Mouse (Mus musculus) liver, postnatal 0 days (tissue): Measurements from ENCODE around the gene Wars.

ENCODE experiments used
- CTCF ChIP-seq: sonication (generic); IDR thresholded peaks from 2 replicates; pipeline ENCODE4 v1.5.1; 2016; ENCODE audit warnings: antibody characterized with exemption, low read depth
- EP300 ChIP-seq: IDR thresholded peaks from 2 replicates; pipeline ENCODE4 v1.6.1; 2016; ENCODE audit warnings: antibody characterized with exemption, low read depth, mild to moderate bottlenecking

DNA sequence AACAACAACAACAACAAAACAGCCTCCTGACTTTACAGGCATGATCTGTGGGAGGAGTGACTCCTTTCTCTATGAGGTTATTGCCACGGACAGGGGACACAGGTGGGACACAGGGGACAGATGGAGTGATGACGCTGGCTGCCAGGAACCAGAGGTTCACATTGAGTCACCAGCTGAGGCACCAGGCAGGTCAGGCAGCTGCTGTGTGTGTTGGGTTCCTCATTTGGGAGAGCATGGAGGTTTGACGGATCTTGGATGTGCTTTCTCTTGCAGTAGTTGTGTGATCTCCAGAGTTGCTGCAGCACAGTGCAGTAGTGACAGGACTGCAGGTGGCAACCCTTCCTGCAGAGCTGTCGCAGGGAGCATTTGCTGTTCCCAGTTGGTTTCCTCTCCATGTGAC is 24.8 kb upstream of the Wars start:
- TF ChIP-seq CTCF (no peak), EP300 (no peak)
